Mouse (Mus musculus): Measurements from ENCODE around the gene Commd3.

GRCm38 (mm10) chr2:18676457-18676935, 4.3 kb downstream of the Commd3 start:
- TF ChIP-seq CTCF (conservative IDR thresholded peaks at IDR 0.05; ENCODE audit: insufficient read depth, insufficient read length, low read depth, low read length): no peak
- no peak for TF ChIP-seq POLR2A (IDR thresholded peaks at IDR 0.05; ENCODE audit: low read depth, low read length)

Data from kidney, adult 2 months (tissue).